Mouse (Mus musculus) thymus, adult 18-20 months (tissue): ENCODE measurements around the gene Gpr85.
"Not testable (repeated sequence)": the region's sequence is repeated elsewhere in the genome, so short reads cannot be mapped to it uniquely, and the experiment has no call there.

Source experiments
- DNase-seq, 2 experiments: peaks; one replicate each; pipeline ENCODE4 v3.0.0; 2022; ENCODE audit warnings: mixed read lengths in 2 of 2

Gene Gpr85

GRCm38 (mm10) chr6:13839345-13840054 lies at the start of gene Gpr85:
TSS of gene Gpr85 (minus strand) at chr6:13839942.
- no peak for DNase-seq

GRCm38 (mm10) chr6:13884877-13885592 lies 45.3 kb upstream of the Gpr85 start:
- DNase-seq = no peak

DNA sequence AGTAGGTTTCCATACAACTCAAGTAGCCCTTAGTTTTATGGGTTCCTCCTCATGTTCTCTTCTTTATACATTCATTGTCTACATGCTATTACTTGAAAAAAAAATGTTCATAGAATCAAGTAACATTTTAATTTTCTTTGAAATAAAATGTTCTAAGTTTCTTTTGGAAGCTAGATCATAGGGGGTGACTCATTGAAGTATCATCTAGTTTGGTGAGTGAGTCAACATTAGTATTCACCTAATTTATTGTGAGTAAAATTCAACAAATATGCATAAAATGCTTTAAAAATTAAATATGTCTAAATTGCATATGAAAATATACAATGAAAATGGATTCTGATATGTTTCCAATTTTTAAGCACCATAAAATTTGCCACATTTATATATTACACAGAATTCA lies 43.2 kb upstream of the Gpr85 start:
- no peak for DNase-seq

- DNase-seq = no peak
Observed at GRCm38 (mm10) chr6:13873959-13874358, 34.2 kb upstream of the Gpr85 start.

DNA sequence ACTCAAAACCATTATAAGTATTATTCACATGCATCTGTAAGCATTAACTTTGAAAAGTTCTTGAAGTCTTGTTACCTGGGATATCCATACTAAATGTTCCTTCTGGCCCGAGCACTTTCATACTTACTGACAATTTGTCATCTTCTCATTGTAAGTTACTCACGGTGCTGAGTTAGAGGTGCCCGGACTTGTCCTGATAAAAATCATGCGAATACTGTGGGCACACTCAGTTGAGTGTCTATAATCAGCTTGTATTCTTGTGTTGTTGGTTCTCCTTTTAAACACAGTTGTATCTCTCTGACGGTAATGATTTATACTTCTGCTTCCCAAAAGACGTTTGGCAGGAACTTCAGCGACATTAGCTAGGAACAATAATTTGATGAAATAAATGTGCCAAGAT lies 32.3 kb upstream of the Gpr85 start:
- no peak for DNase-seq

GRCm38 (mm10) chr6:13871625-13871958 lies 31.9 kb upstream of the Gpr85 start:
- DNase-seq = no peak

GRCm38 (mm10) chr6:13870919-13871624 lies 31.3 kb upstream of the Gpr85 start, which contains the start of gene 2610001J05Rik:
TSS of gene 2610001J05Rik (minus strand) at chr6:13871518.
- DNase-seq = peak; percentile 78 to 85

DNA sequence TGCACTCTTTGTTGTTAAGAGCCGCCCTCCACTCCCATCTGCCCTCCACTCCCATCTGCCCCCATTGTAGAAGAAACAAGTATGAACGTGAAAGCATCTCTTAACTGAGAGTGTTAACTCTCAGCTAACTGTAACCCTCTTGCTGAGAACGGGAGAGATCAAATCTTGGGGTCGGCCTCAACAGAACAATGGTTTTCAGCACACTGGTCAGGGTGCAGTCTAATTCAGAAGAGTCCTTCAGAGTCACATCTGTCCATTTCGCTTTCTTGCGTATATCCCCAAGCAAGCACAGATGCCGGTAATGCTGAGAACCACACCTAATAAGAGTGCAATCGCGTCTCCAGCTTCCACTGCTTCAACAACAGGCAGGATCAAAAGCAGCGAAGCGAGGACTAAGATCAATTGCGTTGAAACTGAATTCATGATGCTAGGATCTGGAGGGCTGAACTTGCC lies 30.6 kb upstream of the Gpr85 start:
- peak in 1 of 2 experiments; percentile 3 for DNase-seq

GRCm38 (mm10) chr6:13860596-13860995 lies 20.9 kb upstream of the Gpr85 start:
- DNase-seq = no peak

DNA sequence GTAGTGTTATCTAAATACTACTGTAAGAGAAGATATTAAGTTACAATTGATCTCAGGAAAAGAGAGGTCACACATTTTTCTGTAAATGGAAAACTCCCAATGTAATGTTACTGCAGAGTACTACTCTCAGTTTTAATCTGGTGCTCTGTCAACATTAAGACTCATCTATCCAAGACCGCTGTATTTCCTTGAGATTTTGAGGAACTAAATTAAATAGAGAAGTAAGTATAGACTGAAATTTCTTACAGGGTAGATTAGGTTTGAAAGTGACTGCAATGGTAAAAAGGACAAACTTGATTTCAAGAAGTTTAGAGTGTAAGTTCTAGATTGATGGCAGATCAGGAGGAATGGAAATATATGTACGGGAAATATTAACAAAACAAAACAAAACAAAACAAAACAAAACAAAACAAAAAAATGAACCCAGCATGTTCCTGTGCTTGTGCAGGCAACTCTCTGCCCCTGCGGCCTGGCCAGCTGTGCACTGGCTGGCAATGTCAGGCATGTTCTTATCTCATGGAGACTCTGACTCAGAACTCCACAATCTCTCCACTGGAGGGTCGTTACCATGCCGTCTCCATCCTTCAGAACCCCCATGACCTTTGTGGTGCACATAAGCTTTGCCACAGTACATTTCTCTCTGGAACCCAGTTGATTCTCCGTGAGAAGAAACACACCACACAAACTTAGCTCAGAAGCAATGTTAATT lies 20.3 kb upstream of the Gpr85 start:
- no peak for DNase-seq

GRCm38 (mm10) chr6:13854230-13854629 lies 14.5 kb upstream of the Gpr85 start:
- no peak for DNase-seq

DNA sequence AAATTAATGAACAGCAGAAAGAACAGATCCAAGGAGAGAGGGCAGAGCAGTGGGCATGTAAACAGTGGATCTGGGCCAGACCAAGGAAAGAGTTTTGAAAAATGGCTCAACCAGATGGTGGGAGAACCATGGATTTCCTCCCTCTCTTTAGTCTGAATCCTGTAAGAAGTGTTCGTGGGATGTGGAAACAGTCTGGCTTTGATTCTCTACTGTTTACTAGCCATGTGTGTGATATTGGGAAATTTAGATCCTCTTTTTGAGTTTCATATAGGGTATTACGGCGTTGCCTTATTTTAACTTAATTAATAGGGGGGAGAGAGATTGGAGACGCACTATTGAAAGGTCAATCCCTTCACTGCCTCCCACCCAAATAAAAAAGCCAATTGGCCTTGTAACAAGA lies 13.5 kb upstream of the Gpr85 start:
- DNase-seq = no peak

- DNase-seq = not testable (repeated sequence)
Observed at GRCm38 (mm10) chr6:13846031-13846430, 6.3 kb upstream of the Gpr85 start.

DNA sequence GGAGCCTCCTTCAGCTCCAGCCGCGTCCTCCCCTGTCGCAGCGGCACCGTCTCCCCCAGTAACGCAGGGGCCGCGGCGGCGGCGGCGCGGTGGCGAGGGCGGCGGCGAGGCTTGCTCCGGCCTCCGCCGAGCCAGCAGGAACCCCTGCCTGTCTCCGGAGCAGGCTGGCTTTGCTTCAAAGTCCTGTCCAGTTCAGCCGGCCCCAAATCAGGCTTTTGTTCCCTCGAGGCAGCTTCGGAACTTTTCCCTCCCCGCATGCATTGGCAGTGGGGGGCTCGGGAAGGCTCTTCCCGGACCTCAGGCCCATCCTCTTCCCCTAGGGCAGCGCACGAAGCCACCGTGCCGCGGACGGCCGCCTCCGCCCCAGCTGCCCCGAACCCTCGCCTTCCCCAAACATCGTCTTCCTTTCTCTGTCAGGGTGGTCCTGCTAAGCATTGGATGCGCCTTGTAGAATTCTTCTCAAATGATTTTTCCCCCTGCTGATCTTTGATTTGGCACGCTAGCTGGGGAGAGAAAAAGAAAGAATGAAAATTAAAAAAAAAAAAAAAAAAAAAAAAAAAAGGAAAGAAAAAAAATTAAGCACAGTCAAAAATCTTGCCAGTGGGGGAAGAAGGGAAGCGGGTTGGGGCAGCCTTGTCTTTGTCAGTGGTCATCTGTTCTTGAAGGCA lies 931 bp downstream of the Gpr85 start:
- peak; percentile 8 for DNase-seq

GRCm38 (mm10) chr6:13837916-13838676 lies 1.6 kb downstream of the Gpr85 start:
- DNase-seq = no peak

DNA sequence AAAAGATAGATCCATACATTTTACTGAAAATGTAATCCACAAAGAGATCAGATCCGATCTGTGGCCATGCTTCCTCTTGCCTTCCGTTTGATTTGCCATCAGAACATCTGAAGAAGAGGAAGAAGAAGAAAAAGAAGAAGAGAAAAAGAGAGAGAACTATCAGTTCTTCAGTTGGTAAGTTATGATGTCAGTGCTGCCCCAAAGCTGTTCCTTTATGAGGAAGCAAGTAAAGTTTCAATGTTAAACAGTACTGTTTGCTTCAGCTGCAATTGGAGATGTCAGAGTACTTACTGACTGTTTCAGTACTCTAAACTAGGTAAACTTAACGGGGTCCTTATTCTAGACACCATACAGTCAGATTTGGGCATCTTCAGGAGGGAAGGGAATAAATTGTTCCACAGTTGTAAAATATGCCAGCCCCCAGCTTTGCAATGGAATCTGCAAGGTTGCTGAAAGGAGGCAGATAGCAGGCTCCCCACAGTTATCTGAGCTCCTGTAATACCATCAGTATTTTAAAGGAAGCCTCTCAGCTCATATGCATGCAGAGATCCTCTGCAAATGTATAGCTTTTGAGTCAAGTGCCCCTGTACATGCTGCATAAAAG lies 2.7 kb downstream of the Gpr85 start:
- no peak for DNase-seq

DNA sequence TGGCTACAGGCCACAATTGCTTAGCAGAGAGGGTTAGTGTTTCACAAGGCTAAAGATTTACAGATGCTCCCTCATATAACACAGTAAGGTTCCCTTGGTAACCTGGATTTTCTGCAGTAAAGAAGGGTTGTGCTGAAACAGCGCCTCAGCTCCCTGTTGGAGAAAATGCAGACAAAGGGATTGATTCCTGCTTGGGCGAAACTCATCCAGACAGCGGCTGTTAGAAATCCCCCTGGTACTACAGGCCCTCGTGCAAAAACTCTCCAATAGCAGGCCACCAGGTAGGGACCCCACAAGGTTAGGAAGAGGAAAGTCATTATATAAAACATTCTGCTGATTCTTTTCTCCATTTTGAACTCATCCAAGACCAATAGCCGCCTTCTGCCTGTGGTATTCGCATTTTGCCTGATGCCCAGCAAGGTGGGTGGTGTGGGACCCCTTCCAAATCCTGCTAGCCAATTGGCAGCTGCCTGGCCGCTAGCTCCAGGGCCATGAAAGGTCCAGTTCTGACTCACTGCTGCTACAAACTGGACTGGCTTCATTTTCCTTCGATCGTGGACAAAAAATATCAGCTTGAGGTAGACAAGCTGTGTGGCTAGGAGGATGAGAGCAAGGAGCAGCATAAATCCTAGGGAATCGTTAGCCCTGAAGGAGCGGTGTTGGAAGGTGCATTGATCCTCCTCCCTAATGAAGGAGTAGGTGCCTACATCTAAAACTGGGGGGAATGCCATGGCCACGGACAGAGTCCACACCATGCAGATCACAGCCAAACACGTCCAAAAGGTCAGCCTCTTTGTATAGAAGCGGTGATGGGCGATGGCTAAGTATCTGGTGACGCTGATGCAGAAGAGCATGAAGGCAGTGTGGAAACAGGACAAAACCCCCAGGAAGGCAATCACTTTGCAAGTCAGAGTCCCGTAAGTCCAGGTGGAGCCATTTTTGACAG lies 3.7 kb downstream of the Gpr85 start:
- DNase-seq = no peak

- DNase-seq = no peak
Observed at GRCm38 (mm10) chr6:13832770-13833169, 7.0 kb downstream of the Gpr85 start.

GRCm38 (mm10) chr6:13828877-13829276 lies 10.9 kb downstream of the Gpr85 start:
- DNase-seq = no peak

DNA sequence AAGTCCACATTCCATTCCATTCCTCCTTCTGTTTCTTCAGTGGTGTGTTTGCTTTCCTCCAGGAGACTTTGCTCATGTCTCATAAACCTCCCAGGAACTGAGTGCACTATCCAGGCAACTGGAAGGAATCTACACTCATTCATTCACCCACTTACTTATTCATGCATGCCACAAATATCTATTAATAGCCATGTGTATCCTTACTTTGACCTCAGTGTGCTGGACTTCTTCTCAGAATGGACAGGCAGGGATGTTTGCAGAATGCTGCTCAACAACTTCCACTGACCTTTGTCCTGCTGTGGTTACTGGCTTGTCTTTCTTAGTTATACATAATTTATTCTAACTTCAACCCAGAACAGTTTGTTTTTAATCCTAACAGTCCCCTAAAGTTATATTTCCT lies 23.1 kb downstream of the Gpr85 start:
- DNase-seq = no peak
